Mouse (Mus musculus): ENCODE data around the gene Flt1.

Gene Flt1

DNA sequence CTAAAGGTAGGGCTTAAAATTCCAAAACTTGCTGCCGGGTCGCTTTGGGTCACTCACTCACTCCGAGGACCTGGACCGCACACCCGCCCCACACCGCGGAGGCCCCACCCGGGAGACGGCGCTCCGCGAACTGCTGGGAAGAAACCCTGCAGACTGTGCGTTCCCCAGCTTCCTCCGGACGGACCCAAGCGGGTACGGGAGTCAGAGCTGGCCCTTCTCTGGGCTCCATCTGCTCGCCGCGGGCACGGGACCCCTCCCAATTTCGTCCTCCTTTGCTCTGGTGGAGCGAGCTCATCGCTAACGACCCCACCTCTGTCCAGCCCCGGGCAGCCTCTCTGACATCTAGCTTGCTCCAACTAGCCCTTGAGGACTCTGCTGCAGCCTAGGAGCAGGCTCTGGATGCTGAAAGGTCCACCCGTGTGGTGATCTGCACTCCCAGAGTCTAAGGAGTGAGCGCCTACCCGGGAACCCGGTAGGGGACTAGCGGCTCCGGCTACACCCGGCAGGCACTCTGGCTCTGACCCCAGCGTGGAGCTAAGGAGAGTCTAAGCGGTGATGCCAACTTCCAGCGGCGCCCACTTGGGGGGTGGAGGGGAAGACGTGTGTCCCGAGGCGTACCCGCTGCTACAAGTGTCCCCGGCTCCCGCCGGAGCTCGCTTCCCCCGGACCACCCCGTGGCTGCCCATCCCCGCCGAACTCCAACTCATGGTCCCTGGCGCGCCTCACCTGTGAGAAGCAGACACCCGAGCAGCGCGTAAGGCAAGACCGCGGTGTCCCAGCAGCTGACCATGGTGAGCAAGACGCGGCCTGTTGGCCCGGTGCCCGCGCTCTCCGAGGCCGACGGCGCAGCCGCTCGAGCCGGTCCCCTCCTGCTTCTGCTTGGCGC, 623 bp downstream of the Flt1 start:
- peak; percentile 73 for DNase-seq (ENCODE audit: low spot score)

DNA sequence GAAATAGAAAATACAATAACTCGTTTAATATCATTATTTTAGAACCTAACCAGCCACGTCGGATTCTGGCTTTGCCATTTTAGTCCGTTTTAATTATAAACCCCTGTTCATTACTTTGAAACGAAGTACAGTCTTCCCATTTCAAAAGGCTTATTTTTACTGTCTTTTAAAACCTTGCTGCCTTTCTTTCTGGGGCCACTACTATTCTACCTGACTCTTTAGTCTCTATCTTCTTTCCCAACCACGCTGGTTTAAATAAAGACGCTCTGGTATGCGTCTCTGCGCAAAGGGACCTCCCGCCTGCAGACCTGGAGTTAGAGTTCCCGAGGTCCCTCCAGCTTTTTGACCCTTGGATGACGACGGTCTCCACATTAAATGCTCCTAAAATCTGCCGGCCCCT, 1.4 kb downstream of the Flt1 start:
- no peak for DNase-seq (ENCODE audit: low spot score)

DNA sequence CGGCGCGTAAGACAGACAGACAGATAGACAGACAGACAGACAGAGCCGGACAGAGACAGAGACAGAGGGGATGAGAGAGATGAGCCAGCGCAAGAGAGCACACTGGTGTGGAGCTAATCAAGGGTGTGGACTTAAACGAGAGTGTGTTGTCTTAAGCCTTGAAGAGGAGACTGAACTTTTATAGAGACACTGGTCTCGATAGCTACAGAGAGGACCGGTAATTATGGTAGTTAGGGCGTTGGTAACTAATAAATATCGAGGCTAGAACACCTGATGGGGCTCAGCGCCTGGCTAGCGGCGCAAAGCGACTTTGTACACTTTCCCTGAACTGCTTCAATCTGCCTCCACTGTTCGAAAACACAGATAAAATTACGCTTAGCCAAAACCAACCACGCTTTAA, 2.0 kb downstream of the Flt1 start:
- no peak for DNase-seq (ENCODE audit: low spot score)

DNA sequence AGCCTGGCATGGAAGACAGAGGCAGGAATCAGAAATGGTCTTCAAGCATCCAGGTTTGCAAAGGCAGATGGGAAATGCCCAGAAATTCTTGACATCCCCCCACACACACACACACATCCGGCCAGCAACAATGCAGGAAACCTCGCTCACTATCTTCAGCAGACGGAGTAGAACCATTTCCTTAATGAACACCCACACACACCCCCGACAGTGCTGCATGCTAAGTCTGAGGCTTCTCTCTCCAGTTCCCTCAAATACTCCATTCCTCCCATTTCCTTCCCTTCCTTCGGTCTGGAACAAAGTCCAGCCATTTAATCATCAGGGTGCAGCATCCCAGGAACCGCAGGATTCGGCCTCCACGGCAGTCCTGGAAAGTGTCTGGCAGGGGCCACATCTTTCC, 4.4 kb downstream of the Flt1 start:
- DNase-seq (ENCODE audit: low spot score) = no peak

DNA sequence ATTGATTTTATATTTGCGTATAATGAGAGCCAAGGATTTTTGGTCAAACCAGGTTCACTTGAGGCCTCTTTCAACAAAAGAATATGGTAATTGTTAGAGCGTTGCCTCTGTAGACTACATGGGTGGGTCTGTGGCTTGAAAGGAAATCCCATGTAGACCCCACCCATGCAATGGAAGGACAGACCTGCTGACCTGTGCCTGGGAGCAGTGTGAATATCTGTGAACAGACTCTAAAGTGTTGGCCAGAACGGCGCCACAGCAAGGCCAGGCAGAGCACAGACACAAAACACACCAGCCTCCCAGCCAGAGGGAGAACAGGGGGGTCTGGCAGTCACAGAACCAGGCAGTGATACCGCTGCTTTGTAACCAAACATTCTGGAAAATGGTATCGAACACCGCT, 7.5 kb downstream of the Flt1 start:
- no peak for DNase-seq (ENCODE audit: low spot score)

DNA sequence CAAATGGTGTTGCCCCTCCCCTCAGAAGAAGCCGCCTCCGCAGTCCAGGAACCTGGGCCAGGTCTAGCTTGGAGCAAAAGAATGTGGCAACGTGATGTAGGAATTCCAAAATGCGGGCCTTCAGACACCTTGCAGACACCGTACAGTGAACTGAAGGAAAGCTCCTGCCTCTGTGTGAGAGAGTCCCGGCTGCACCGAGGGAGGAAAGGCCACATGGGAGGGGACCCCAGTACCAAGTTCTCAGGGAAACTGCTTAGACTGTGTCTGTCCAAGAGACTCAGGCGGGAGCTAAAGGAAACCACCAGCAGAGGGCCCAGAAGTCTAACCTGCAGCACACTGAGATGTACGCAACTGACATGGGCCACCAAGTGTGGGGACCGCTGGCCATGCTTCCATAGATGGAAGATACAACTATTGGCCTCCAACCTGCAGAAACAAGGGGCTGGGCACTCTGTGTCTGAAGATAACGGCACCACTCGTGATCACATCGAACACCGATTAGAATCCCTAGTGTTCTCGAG, 9.1 kb downstream of the Flt1 start:
- no peak for DNase-seq (ENCODE audit: low spot score)

DNA sequence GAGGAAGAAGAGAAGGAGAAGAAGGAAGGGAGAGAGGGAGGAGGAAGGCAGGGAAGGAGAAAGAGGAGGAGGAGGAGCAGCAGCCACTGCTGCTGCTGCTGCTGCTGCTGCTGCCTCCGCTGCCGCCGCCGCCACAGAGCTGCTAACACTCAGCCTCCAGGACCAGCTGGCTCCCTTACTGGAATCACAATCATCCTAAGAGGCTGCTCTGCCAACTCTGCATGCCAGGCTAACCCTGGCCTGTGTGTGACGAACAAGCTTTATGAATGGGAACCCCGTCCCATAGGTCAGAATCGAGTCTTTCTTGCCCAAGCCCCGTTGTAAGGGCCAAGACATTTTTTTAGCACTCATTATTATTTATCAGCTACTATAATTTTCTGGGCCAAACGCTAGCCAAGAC, 9.5 kb downstream of the Flt1 start:
- no peak for DNase-seq (ENCODE audit: low spot score)

DNA sequence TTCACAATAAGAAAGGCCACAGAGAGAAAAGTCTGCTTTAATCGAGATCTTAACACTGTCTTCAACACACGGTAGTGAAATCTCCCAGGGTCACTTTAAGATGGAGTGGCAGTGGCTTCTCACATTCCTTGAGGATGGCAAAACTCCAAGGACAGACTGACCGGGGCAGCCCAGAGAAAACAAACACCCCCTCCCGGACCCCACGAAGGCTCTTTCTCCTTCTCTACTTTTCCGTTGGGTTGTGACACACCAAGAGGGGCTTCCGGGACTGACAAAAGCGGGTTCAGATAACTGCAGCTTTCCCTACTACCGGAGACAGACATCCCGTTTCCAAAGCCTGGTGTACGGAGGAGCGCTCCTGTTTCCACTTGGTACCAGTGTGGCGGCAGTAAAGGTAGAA, 10.4 kb downstream of the Flt1 start:
- no peak for DNase-seq (ENCODE audit: low spot score)

DNA sequence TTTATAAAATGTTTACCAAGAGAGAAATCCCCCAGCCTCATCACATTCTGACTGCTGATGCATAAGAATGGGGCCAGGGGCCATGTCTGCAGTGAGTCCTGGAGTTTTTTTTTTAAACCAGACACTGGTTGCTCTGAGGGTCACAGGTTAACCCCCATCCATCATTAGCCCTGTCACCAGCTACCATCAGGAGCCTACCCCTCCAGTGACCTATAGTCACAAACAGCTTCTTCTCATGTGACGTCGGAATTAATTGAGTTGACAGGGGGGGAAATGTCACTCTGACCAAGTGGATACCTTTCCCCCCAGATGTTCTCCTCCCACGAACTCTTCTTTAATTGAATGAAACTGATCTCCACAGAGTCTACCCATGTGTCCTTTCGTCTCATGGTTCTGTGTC, 17.3 kb downstream of the Flt1 start:
- no peak for DNase-seq (ENCODE audit: low spot score)

DNA sequence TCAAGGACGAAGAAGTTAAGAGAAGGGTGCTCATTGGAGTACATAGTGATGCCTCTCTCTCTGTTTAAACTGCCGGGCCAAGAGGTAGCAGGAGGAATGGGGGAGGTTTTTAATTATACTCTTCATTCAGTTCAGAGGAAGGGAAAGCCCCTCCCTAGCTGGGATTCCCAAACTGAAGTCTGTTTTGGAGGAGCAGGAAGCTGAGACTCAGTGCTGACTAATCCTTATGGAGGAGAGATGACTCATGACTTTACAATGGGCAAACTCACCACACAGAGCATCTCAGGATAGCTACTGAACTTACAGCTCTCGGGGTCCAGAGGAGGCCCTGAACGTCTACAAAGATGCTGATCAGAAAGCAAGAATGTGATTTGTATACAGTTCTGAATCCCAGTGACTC, 18.3 kb downstream of the Flt1 start:
- DNase-seq (ENCODE audit: low spot score) = no peak

DNA sequence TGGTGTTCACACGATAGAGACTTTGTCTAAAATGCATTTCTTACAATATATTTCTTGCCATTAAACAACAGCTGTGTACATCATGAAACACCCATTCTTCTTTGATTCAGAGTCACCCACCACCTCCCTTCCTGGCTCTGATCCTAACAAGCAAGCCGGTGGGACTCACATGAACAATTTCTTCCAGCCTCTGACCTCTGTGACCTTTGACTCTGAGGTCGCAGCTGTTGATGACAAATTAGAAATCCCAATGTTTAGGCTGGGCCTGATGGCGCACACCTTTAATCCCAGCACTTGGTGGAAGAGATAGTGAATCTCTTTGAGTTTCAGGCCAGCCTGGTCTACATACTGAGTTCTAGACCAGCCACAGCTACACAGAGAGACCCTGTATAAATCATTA, 20.9 kb downstream of the Flt1 start:
- no peak for DNase-seq (ENCODE audit: low spot score)

DNA sequence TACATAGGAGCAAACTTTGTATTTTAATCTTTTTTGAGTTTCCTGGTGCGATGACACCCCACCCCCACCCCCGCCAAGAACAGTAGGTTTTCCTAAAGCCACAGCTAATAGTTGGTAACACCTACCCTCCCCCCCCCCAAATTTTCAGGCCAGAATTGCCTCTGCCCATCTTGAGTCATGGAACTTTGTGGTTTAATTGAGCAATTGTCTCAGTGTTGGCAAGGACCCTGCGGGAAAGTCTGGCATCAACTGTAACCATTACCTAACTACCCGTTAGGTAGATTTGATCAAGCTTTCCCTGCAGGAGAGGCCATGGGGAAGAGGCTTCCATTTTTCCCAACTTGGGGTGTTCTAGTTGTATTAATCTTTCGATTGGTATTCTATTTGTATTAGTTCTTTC, 23.4 kb downstream of the Flt1 start:
- DNase-seq (ENCODE audit: low spot score) = no peak

DNA sequence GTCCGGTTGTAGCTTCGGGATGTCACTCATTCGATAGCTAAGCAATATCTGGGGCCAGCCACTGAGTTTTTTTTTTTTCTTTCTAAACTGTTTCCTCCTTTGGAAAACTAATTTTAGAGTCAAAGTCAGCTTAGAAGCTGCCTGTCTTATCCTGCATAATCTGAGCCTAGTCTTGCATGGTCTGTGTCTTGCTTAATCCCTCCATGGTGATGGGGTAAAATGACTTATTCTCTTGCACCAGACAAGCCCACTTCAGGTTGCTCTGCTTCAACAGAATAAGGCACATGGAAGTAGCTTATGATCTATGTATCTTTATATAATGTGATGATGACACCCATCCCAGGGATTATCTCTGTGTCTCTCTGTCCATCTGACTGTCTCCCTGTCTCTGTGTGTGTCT, 24.8 kb downstream of the Flt1 start:
- no peak for DNase-seq (ENCODE audit: low spot score)

DNA sequence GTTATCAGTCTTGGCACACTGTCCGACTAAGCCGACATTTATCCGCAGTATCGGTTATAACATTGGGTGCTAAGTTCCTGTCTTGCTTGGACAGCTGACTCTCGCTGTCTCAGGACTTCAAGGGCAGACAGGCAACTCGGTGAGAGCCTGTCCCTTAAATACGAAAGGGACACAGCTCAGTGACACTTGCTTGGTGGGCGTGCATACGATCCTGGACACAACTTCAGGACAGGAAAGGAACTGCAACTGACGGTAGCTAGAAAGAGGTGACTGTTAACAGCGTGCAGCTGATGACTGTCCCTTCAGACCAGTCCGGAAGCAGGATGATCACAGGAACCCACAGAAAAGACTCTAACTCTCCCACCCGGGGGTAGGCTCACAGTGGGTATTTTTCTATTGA, 27.8 kb downstream of the Flt1 start:
- no peak for DNase-seq (ENCODE audit: low spot score)

DNA sequence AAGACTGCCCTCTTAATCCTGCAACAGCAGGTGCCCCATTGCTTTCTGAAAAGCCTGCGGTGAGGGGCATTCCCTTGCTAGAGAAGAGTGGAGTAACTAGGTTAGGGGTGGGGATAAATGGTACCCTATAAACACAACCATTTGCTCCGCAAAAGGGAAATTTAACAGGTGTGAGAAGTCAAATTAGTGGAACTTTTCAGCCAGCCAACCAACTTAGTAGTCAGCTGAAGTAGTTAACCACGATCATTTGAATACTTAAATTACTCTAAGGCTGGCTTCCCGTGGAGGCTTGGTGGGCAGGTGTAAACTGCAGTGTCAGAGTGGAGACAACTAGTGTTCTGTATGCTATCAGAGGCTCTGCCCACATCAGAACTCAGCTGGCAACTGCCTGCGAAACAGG, 28.6 kb downstream of the Flt1 start:
- no peak for DNase-seq (ENCODE audit: low spot score)

DNA sequence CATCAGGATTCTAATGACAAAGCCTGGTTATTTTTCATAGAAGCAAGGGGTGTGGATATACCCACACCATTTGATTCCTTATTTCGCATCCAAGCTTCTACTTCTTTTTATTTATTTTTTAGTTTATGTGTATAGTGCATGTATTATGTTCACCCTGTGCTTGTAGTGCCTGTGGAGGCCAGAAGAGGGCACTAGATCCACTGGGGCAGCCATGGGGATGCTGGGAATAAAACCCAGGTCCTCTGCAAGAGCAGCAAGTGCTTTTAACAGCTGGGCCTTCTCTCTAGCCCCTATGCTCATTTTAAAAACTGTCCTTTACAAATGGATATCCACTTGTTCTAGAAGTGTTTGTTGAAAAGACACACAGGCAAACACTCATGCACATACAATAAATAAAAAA, 33.2 kb downstream of the Flt1 start:
- no peak for DNase-seq (ENCODE audit: low spot score)

DNA sequence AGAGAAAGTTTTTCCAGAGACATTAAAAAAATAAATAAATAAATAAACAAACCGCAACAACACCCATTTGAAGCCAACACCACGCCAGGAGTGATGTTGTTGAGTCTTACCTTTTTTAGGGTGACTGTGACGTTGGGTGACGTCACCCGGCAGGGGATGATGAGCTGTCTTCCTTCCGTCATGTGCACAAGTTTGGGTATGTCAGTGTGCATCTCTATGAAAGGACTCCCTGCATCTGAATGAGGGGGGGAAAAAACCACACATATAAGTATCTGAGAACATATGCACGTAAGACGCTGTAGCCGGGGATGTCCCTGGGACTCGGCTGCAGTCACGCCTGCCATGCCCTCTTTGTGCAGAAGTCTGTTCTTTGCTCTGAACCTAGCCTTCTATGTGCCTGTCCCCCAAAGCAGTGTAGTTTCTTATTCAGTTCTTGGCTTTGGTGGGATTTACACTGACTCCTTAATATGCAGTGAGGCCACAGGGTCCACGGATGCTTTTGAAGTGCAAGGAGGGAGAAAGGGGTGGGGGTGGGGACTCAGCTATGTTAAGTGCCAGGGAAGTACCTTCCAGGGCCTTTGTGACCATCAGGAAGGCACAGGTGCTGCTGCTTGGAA, 42.0 kb downstream of the Flt1 start:
- no peak for DNase-seq (ENCODE audit: low spot score)

DNA sequence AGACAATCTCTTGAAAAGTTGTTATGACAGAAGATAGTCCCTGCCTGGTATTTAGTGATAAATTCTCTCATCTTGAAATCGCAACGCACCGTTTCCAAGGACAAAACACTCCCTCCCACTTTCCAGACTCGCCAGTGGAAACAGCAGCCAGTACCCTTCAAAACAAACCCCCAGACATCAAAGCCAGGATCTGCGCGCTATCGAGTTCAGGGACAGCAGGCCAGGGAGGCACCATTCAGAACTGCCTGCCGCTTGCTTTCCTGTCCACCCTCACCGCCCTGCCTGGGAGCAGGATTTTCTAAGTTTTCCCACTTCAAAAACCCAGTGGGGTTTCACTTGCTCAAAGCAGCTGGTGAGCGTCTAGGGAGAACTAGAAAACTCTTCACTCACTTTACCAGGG, 44.6 kb downstream of the Flt1 start:
- DNase-seq (ENCODE audit: low spot score) = no peak

DNA sequence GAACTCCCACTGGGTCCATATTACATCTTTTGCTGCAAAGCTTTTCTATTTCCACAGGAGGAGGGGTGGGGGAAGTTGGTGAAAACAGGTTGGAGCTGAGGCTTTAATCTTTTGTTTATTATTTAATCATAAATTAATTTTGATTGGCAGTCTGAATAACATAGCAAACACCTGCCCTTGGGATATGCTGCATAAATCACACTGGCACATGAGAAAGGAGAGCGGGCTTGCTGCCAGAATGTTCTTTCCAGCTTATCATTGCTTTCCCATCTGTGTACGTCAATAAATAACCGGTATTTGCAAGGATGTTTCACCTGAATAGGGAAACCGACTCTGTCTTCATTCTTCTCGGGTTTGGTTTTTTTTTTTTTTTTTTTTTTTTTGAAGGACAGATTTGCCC, 45.1 kb downstream of the Flt1 start:
- no peak for DNase-seq (ENCODE audit: low spot score)

DNA sequence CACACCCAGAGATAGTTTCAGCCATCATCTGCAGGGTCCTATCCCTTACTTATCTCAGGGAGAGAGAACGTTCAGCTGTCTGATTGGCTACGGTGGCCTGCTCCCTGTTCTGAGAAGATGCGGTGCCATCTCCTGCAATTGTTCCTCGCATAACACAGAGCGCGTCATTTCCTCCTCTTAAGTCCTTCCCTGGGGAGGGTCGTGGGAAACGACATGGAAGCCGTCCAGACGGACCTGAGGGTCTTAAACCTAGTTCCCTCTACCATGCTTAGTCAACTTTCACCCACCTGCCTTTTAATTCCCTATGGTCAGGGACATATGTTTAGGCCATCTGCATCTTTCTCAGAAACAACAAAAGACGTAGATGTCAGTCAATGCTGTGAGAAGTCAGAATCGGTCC, 46.5 kb downstream of the Flt1 start:
- no peak for DNase-seq (ENCODE audit: low spot score)

DNA sequence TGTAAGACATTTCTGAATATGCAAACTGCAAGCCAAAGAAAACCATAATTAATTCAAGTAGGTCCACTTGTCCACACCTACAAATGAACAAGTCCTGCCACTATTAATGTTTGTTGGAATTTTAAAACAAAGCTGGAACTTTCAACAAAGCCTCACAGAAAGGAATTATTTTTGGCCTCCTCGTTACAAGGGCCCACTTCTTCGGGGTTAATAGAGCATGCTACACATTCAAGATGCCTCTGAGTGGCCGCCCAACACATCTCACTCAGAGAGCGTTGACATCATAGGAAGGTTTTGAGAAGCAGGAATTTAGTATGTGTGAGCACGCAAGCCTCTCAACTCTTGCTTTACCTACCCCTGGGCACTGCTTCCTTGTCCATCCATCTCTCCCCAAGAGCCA, 50.0 kb downstream of the Flt1 start:
- DNase-seq (ENCODE audit: low spot score) = no peak

DNA sequence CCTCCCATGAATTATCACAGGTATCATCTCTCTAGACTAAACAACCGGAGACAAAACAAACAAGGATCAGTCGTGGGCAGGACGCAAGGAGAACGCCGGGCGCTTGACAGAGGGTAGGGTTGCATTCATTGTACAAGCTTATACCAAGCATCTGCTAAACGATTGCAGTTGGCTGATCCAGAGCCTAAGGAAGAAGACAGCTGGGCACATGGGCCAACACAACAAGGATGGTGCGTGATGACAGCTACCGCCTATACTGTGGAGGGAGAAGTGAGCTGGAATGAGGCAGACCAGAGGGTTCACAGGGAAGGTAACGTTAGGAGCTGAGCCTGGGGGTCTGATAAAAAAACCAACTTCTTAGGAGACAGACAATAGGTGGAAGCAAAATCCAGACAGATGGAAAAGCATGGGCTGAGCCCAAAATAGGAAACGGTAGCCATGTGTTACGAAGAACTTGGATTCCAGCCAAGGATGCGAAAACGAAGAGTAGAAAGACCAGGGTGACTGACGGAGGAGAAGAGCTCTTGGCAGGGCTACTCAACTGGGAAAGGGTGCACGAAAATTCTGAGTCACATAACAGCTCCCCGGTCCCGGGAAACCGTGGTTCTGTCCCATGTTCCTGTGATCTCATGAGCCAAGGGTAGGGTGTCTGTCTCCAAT, 53.9 kb downstream of the Flt1 start:
- no peak for DNase-seq (ENCODE audit: low spot score)

DNA sequence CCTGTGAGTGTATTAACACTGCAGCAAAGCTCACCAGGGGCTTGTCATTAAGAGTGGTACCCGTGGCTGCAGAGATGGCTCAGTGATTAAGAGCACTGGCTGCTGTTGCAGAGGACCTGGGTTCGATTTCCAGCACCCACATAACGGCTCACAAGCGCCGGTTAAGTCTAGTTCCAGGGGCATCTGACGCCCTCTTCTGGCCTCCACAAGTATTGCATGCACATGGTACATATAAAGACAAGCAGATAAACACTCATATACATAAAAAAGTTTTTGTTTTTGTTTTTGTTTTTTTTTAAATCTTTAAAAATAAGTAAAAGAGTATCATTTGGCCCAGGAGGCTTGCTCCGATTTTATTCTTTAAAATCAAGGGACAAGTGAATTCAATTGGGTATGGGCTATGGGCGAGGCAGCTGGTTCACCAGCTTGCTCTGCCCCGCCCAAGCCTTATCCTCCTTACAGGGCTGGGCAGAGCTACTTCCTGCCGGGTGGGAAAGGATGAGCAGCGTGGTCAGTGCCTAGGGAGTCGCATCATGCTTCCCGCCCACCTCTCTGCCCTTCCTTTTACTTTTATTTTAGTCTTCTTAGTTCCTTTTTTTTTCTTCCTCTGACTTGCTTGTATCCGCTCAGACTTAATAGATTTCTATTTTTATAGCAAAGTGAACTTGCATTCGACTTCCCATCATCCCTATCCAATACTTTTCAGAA, 57.0 kb downstream of the Flt1 start:
- no peak for DNase-seq (ENCODE audit: low spot score)

All from testis, postnatal 10 days (tissue).